Comparison of ENCODE assay signal across 16 mouse cellular contexts in the genomic region with DNA sequence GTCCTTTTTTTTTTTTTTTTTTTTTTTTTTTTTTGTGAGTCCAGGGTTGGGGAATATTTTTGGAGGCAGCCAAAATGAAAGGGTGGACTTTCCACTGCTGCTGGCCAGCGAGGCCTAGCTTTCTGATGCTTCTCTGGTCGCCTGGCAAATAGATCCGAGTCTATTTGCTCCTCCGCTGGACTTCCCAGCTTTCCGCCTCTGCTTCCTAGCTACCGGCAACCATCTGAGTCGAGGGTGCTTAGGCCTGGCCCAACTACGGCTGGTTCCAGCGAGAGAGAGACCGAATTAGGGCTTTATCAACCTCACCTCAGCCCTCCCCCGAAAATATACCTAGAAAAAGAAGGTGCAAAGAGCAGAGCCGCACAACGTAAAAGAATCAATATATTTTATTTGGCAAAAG. TPM values are rescaled to one million over a fixed set of nuclear protein-coding genes. Genes with fewer than 3 reads are reported as not detected.
DNase-seq lines count a peak whose midpoint lies in the region; ATAC-seq and TF ChIP-seq lines count a peak whose summit lies in the region.
"Had no signal": no experiment of that assay in that cellular context is flagged by ENCODE, and none has a peak within 500 bp of the region (broad histone marks: within the 10 kb centered on the region; RNA-seq: fewer than 3 reads in every experiment).

No protein-coding gene starts in this region.

- H3K27me3 ChIP-seq in megakaryocyte, embryonic 14.5 days (replicated peaks): peaks cover 95% of the 10 kb centered on the region
- H3K27me3 ChIP-seq in kidney, embryonic 14.5 days (ENCODE audit: control insufficient read depth, insufficient read depth, low read length): 0 out of 2 replicates have a peak, but pooled peaks cover 7% of the 10 kb centered on the region
- no peaks in the 10 kb centered on the region; the same call in 1 of the 2 replicates for H3K27me3 ChIP-seq in limb, embryonic 12.5 days
- peaks cover 38% of the 10 kb centered on the region; the same call in 1 of the 2 replicates for H3K27me3 ChIP-seq in stomach, postnatal 0 days (ENCODE audit: control insufficient read depth, insufficient read depth, low read length)
- H3K27me3 ChIP-seq in heart, embryonic 10.5 days (ENCODE audit: insufficient read depth, poor library complexity, severe bottlenecking): peaks cover 100% of the 10 kb centered on the region

- ATAC-seq in megakaryocyte, adult 5-6 weeks (ENCODE audit: poor library complexity, severe bottlenecking): no peak
- ATAC-seq in kidney, embryonic 14.5 days (ENCODE audit: low FRiP score, low TSS enrichment): no peak
- no peak for ATAC-seq in limb, embryonic 12.5 days (ENCODE audit: insufficient number of reproducible peaks, insufficient read depth, low FRiP score, low TSS enrichment, low read depth)
- no peak for ATAC-seq in stomach, postnatal 0 days (ENCODE audit: low FRiP score, low TSS enrichment)

- DNase-seq in stomach, postnatal 0 days (ENCODE audit: low spot score): no peak
- DNase-seq in right cerebral cortex, postnatal 14 days: no peak
- no peak for DNase-seq in heart, embryonic 10.5 days (ENCODE audit: low spot score)
- DNase-seq: adrenal gland, postnatal 14 days; lung, adult 2 months; thymus, postnatal 14 days had no signal

- H3K36me3 ChIP-seq in megakaryocyte, embryonic 14.5 days (replicated peaks; ENCODE audit: low read length): no peaks in the 10 kb centered on the region
- peaks cover 10% of the 10 kb centered on the region; the same call in 1 of the 2 replicates for H3K36me3 ChIP-seq in kidney, embryonic 14.5 days (ENCODE audit: control insufficient read depth, insufficient read depth, low read length)
- peaks cover 14% of the 10 kb centered on the region for H3K36me3 ChIP-seq in limb, embryonic 12.5 days
- H3K36me3 ChIP-seq in stomach, postnatal 0 days (ENCODE audit: control insufficient read depth, insufficient read depth, low read length): no peaks in the 10 kb centered on the region
- no peaks in the 10 kb centered on the region for H3K36me3 ChIP-seq in heart, embryonic 10.5 days
- H3K36me3 ChIP-seq: forebrain, embryonic 10.5 days; heart, embryonic 13.5 days; hindbrain, embryonic 12.5 days had no signal

- H3K9me3 ChIP-seq in megakaryocyte, embryonic 14.5 days: no peaks in the 10 kb centered on the region
- no peaks in the 10 kb centered on the region for H3K9me3 ChIP-seq in kidney, embryonic 14.5 days (ENCODE audit: control insufficient read depth, low read length)
- no peaks in the 10 kb centered on the region for H3K9me3 ChIP-seq in limb, embryonic 12.5 days
- no peaks in the 10 kb centered on the region for H3K9me3 ChIP-seq in stomach, postnatal 0 days (ENCODE audit: control insufficient read depth, low read length)
- H3K9me3 ChIP-seq in heart, embryonic 10.5 days: no peaks in the 10 kb centered on the region
- H3K9me3 ChIP-seq: forebrain, embryonic 10.5 days; heart, embryonic 13.5 days; hindbrain, embryonic 12.5 days had no signal

- TF ChIP-seq CTCF in stomach, postnatal 0 days (IDR thresholded peaks at IDR 0.05; ENCODE audit: low read depth): no peak

- no peak for TF ChIP-seq EP300 in stomach, postnatal 0 days (optimal IDR thresholded peaks at IDR 0.05)

- H3K4me1 ChIP-seq in megakaryocyte, embryonic 14.5 days: peaks cover 73% of the 10 kb centered on the region
- H3K4me1 ChIP-seq in kidney, embryonic 14.5 days (ENCODE audit: control insufficient read depth, insufficient read depth, low read length): peaks cover 44% of the 10 kb centered on the region
- H3K4me1 ChIP-seq in limb, embryonic 12.5 days (replicated peaks): peaks cover 44% of the 10 kb centered on the region
- H3K4me1 ChIP-seq in stomach, postnatal 0 days (replicated peaks; ENCODE audit: control insufficient read depth, insufficient read depth): no peaks in the 10 kb centered on the region
- peaks cover 17% of the 10 kb centered on the region for H3K4me1 ChIP-seq in heart, embryonic 10.5 days

- H3K27ac ChIP-seq in kidney, embryonic 14.5 days (ENCODE audit: low read depth, low read length): peak overlapping the region; percentile 98
- peak overlapping the region; percentile 99 for H3K27ac ChIP-seq in limb, embryonic 12.5 days
- H3K27ac ChIP-seq in stomach, postnatal 0 days (replicated peaks): no peak overlapping the region
- no peak overlapping the region for H3K27ac ChIP-seq in heart, embryonic 10.5 days
- H3K27ac ChIP-seq: forebrain, embryonic 10.5 days; heart, embryonic 13.5 days; hindbrain, embryonic 12.5 days had no signal

- peak overlapping the region; percentile 38 for H3K4me3 ChIP-seq in megakaryocyte, embryonic 14.5 days (replicated peaks)
- H3K4me3 ChIP-seq in kidney, embryonic 14.5 days (ENCODE audit: low read length): peak overlapping the region; percentile 64
- peak overlapping the region; percentile 89 for H3K4me3 ChIP-seq in limb, embryonic 12.5 days (replicated peaks)
- H3K4me3 ChIP-seq in stomach, postnatal 0 days (ENCODE audit: low read depth, low read length): no peak overlapping the region
- H3K4me3 ChIP-seq in heart, embryonic 10.5 days: no peak overlapping the region
- H3K4me3 ChIP-seq: forebrain, embryonic 10.5 days; heart, embryonic 13.5 days; hindbrain, embryonic 12.5 days had no signal

- 2% methylated on average over 13 of the region's 13 CpGs for WGBS in kidney, embryonic 14.5 days
- WGBS in limb, embryonic 12.5 days: 2% methylated on average over 13 of the region's 13 CpGs
- 55% methylated on average over 13 of the region's 13 CpGs for WGBS in stomach, postnatal 0 days
- WGBS in heart, embryonic 10.5 days: 9% methylated on average over 13 of the region's 13 CpGs

- H3K4me2 ChIP-seq in kidney, embryonic 14.5 days (replicated peaks; ENCODE audit: low read depth, low read length): peak overlapping the region; percentile 97
- H3K4me2 ChIP-seq in limb, embryonic 12.5 days: peak overlapping the region; percentile 96
- 0 out of 2 replicates have a peak overlapping the region, but pooled peaks have one; percentile 6 for H3K4me2 ChIP-seq in stomach, postnatal 0 days (replicated peaks; ENCODE audit: low read depth)
- H3K4me2 ChIP-seq: hindbrain, embryonic 12.5 days had no signal

- H3K9ac ChIP-seq in kidney, embryonic 14.5 days (ENCODE audit: low read depth, low read length): peak overlapping the region; percentile 87
- peak overlapping the region; percentile 100 for H3K9ac ChIP-seq in limb, embryonic 12.5 days (replicated peaks)
- H3K9ac ChIP-seq in stomach, postnatal 0 days (ENCODE audit: low read length): no peak overlapping the region
- H3K9ac ChIP-seq: heart, embryonic 13.5 days; hindbrain, embryonic 12.5 days had no signal

RNA-seq across cellular contexts. Expression of a gene that starts 1.1 kb away (rescaled TPM):
- 2.8 and 3.2 TPM in 2 replicates for polyA plus RNA-seq in megakaryocyte, embryonic 14.5 days (2012; ENCODE audit: insufficient read depth, low replicate concordance)
- 1.2 and 1.8 TPM in 2 replicates for total RNA-seq in megakaryocyte, adult 5-6 weeks (2015)
- 0.53 and 0.73 TPM in 2 replicates for total RNA-seq in megakaryocyte, adult 5-6 weeks (2017)
- polyA plus RNA-seq in kidney, embryonic 14.5 days (2014; fragmentation: Nextera tagmentation; extraction: Ambion mirVana): 19.1 and 19.6 TPM in 2 replicates
- polyA plus RNA-seq in limb, embryonic 12.5 days (2016; fragmentation: Nextera tagmentation; extraction: Ambion mirVana): 11.7 and 13.8 TPM in 2 replicates
- 8.1 and 8.5 TPM in 2 replicates for polyA plus RNA-seq in stomach, postnatal 0 days (2015; fragmentation: Nextera tagmentation; extraction: Ambion mirVana)
- 0.11 and 2.5 TPM in 2 replicates for polyA plus RNA-seq in heart, embryonic 10.5 days (2016; fragmentation: Nextera tagmentation; extraction: Ambion mirVana)
- total RNA-seq: left cerebral cortex, postnatal 25 days had no signal
- polyA plus RNA-seq: forebrain, embryonic 10.5 days had no signal

RNA-seq across cellular contexts. Expression of a gene that starts 8.2 kb away (rescaled TPM):
- 3.8 TPM in 1 of 2 replicates, not detected in the other for polyA plus RNA-seq in megakaryocyte, embryonic 14.5 days (2012; ENCODE audit: insufficient read depth, low replicate concordance)
- 0.36 and 1.2 TPM in 2 replicates for total RNA-seq in megakaryocyte, adult 5-6 weeks (2015)
- total RNA-seq in megakaryocyte, adult 5-6 weeks (2017): 1.5 and 2.0 TPM in 2 replicates
- 58.1 and 67.8 TPM in 2 replicates for polyA plus RNA-seq in kidney, embryonic 14.5 days (2014; fragmentation: Nextera tagmentation; extraction: Ambion mirVana)
- polyA plus RNA-seq in limb, embryonic 12.5 days (2016; fragmentation: Nextera tagmentation; extraction: Ambion mirVana): 74.7 and 77.4 TPM in 2 replicates
- 0.13 and 0.61 TPM in 2 replicates for polyA plus RNA-seq in stomach, postnatal 0 days (2015; fragmentation: Nextera tagmentation; extraction: Ambion mirVana)
- polyA plus RNA-seq in heart, embryonic 10.5 days (2016; fragmentation: Nextera tagmentation; extraction: Ambion mirVana): 0.37 and 5.6 TPM in 2 replicates
- total RNA-seq: left cerebral cortex, postnatal 25 days had no signal
- polyA plus RNA-seq: forebrain, embryonic 10.5 days; lung, adult 2 months had no signal

RNA-seq across cellular contexts. Expression of a gene that starts 9.6 kb away (rescaled TPM):
- polyA plus RNA-seq in megakaryocyte, embryonic 14.5 days (2012; ENCODE audit: insufficient read depth, low replicate concordance): not detected in 2 replicates
- not detected in 2 replicates for total RNA-seq in megakaryocyte, adult 5-6 weeks (2015)
- total RNA-seq in megakaryocyte, adult 5-6 weeks (2017): not detected in 2 replicates
- polyA plus RNA-seq in kidney, embryonic 14.5 days (2014; fragmentation: Nextera tagmentation; extraction: Ambion mirVana): not detected in 2 replicates
- polyA plus RNA-seq in limb, embryonic 12.5 days (2016; fragmentation: Nextera tagmentation; extraction: Ambion mirVana): 2.1 TPM in 1 of 2 replicates, not detected in the other
- 0.21 TPM in 1 of 2 replicates, not detected in the other for polyA plus RNA-seq in stomach, postnatal 0 days (2015; fragmentation: Nextera tagmentation; extraction: Ambion mirVana)
- polyA plus RNA-seq in heart, embryonic 10.5 days (2016; fragmentation: Nextera tagmentation; extraction: Ambion mirVana): not detected in 2 replicates
- total RNA-seq: left cerebral cortex, postnatal 25 days; megakaryocyte-erythroid progenitor cell, adult 5-6 weeks had no signal
- polyA plus RNA-seq: forebrain, embryonic 10.5 days; heart, embryonic 13.5 days; hindbrain, embryonic 12.5 days had no signal

RNA-seq across cellular contexts. Expression of a gene that starts 9.6 kb away (rescaled TPM):
- 0.21 TPM in 1 of 2 replicates, not detected in the other for polyA plus RNA-seq in megakaryocyte, embryonic 14.5 days (2012; ENCODE audit: insufficient read depth, low replicate concordance)
- total RNA-seq in megakaryocyte, adult 5-6 weeks (2015): 0.93 TPM in 1 of 2 replicates, not detected in the other
- not detected in 2 replicates for total RNA-seq in megakaryocyte, adult 5-6 weeks (2017)
- 9.7 and 13.6 TPM in 2 replicates for polyA plus RNA-seq in kidney, embryonic 14.5 days (2014; fragmentation: Nextera tagmentation; extraction: Ambion mirVana)
- polyA plus RNA-seq in limb, embryonic 12.5 days (2016; fragmentation: Nextera tagmentation; extraction: Ambion mirVana): 7.7 and 7.9 TPM in 2 replicates
- 2.8 and 2.9 TPM in 2 replicates for polyA plus RNA-seq in stomach, postnatal 0 days (2015; fragmentation: Nextera tagmentation; extraction: Ambion mirVana)
- polyA plus RNA-seq in heart, embryonic 10.5 days (2016; fragmentation: Nextera tagmentation; extraction: Ambion mirVana): 0.57 and 3.7 TPM in 2 replicates
- total RNA-seq: left cerebral cortex, postnatal 25 days had no signal
- polyA plus RNA-seq: forebrain, embryonic 10.5 days had no signal

RNA-seq across cellular contexts. Expression of a gene that starts 14.2 kb away (rescaled TPM):
- not detected in 2 replicates for polyA plus RNA-seq in megakaryocyte, embryonic 14.5 days (2012; ENCODE audit: insufficient read depth, low replicate concordance)
- not detected in 2 replicates for total RNA-seq in megakaryocyte, adult 5-6 weeks (2015)
- not detected in 2 replicates for total RNA-seq in megakaryocyte, adult 5-6 weeks (2017)
- 4.4 TPM in 2 replicates for polyA plus RNA-seq in kidney, embryonic 14.5 days (2014; fragmentation: Nextera tagmentation; extraction: Ambion mirVana)
- polyA plus RNA-seq in limb, embryonic 12.5 days (2016; fragmentation: Nextera tagmentation; extraction: Ambion mirVana): 3.1 and 4.1 TPM in 2 replicates
- polyA plus RNA-seq in stomach, postnatal 0 days (2015; fragmentation: Nextera tagmentation; extraction: Ambion mirVana): 0.33 and 0.80 TPM in 2 replicates
- 0.30 TPM in 1 of 2 replicates, not detected in the other for polyA plus RNA-seq in heart, embryonic 10.5 days (2016; fragmentation: Nextera tagmentation; extraction: Ambion mirVana)
- total RNA-seq: left cerebral cortex, postnatal 25 days; megakaryocyte-erythroid progenitor cell, adult 5-6 weeks had no signal
- polyA plus RNA-seq: embryonic facial prominence, embryonic 11.5 days; forebrain, embryonic 10.5 days had no signal

Comparison
In these comparisons a context has a peak if more than half of its experiments do, and no peak if none do; other contexts are left out.
1. H3K4me3 ChIP-seq: peak in megakaryocyte, embryonic 14.5 days (single experiment), kidney, embryonic 14.5 days (single experiment) and limb, embryonic 12.5 days (single experiment); none in stomach, postnatal 0 days (single experiment) and heart, embryonic 10.5 days (single experiment).
2. H3K27ac ChIP-seq: peak in kidney, embryonic 14.5 days (single experiment) and limb, embryonic 12.5 days (single experiment); none in stomach, postnatal 0 days (single experiment) and heart, embryonic 10.5 days (single experiment).
3. H3K4me2 ChIP-seq: peak in every context shown above with its lines; median percentile 97 in kidney, embryonic 14.5 days; 96 in limb, embryonic 12.5 days; 6 in stomach, postnatal 0 days.